Mouse (Mus musculus) E14TG2a.4 (cell line): ENCODE results near the gene Zdhhc22.

ENCODE experiments used
- CTCF ChIP-seq: conservative IDR thresholded peaks from 2 replicates; pipeline ENCODE4 v1.5.1; 2014; ENCODE audit warnings: low read length
- NANOG ChIP-seq: IDR thresholded peaks from 2 replicates; pipeline ENCODE4 v1.6.1; 2014; ENCODE audit warnings: borderline replicate concordance, low read length, mixed read lengths
- POU5F1 ChIP-seq: IDR thresholded peaks from 2 replicates; pipeline ENCODE4 v1.6.1; 2014; ENCODE audit warnings: low read length, borderline replicate concordance

GRCm38 (mm10) chr12:86988227-86988626, 2.0 kb downstream of the Zdhhc22 start:
- TF ChIP-seq CTCF (no peak), POU5F1 (no peak), NANOG (no peak)
